In genomic region chr4:119843294-119843693, GRCm38 (mm10) we compare ENCODE assay signal across 24 mouse cellular contexts.
A peak's percentile ranks its signal among the peaks of the same experiment; 100 is the strongest.
DNase-seq lines count a peak whose midpoint lies in the region; ATAC-seq and TF ChIP-seq lines count a peak whose summit lies in the region.
"Had no signal": no experiment of that assay in that cellular context is flagged by ENCODE, and none has a peak within 500 bp of the region (broad histone marks: within the 10 kb centered on the region; RNA-seq: fewer than 3 reads in every experiment).

No protein-coding gene starts in this region.

- 19% methylated on average over 3 of the region's 3 CpGs for WGBS in lung, embryonic 16.5 days
- WGBS in stomach, embryonic 14.5 days, result 39% methylated on average over 3 of the region's 3 CpGs

- no peaks in the 10 kb centered on the region for H3K9me3 ChIP-seq in lung, embryonic 16.5 days (ENCODE audit: control insufficient read depth, low read length)
- no peaks in the 10 kb centered on the region for H3K9me3 ChIP-seq in stomach, embryonic 14.5 days (ENCODE audit: control insufficient read depth, low read depth, low read length)
- H3K9me3 ChIP-seq: embryonic facial prominence, embryonic 13.5 days; forebrain, embryonic 12.5 days; midbrain, embryonic 15.5 days; neural tube, embryonic 13.5 days had no signal

- peak; percentile 44 for ATAC-seq in lung, embryonic 16.5 days (ENCODE audit: low read depth)
- peak; percentile 50; the same call in 1 of the 2 replicates for ATAC-seq in common myeloid progenitor, adult 5-6 weeks (replicated peaks; ENCODE audit: low read depth, poor library complexity, severe bottlenecking)
- no peak for ATAC-seq in stomach, embryonic 14.5 days (ENCODE audit: insufficient number of reproducible peaks, insufficient read depth, low FRiP score, low read depth)
- ATAC-seq: CD4-positive, CD25-positive, alpha-beta regulatory T cell, adult 4 months; midbrain, embryonic 15.5 days had no signal

- H3K4me3 ChIP-seq in gastrocnemius, adult 2 months, result no peak overlapping the region
- no peak overlapping the region for H3K4me3 ChIP-seq in lung, embryonic 16.5 days (ENCODE audit: low read length)
- H3K4me3 ChIP-seq in stomach, embryonic 14.5 days (ENCODE audit: low read depth, low read length), result no peak overlapping the region
- H3K4me3 ChIP-seq: embryonic facial prominence, embryonic 13.5 days; erythroblast, embryonic 14.5 days; forebrain, embryonic 12.5 days; midbrain, embryonic 15.5 days; myocyte; neural tube, embryonic 13.5 days had no signal

- H3K9ac ChIP-seq in lung, embryonic 16.5 days (ENCODE audit: low read length), result no peak overlapping the region
- no peak overlapping the region for H3K9ac ChIP-seq in stomach, embryonic 14.5 days (replicated peaks; ENCODE audit: low read depth, low read length)
- H3K9ac ChIP-seq: embryonic facial prominence, embryonic 13.5 days; forebrain, embryonic 12.5 days; hindbrain, embryonic 14.5 days; midbrain, embryonic 15.5 days; neural tube, embryonic 13.5 days had no signal

- peak; percentile 20 for DNase-seq in gastrocnemius, adult 2 months
- DNase-seq in gastrocnemius, postnatal 4 days (ENCODE audit: low spot score in 2 of 2), result no peak
- DNase-seq in lung, postnatal 10 days, result no peak
- DNase-seq in c-Kit-positive CD71-positive TER-119-positive erythroid progenitor cells, embryonic 14.5 days (ENCODE audit: low spot score), result no peak
- no peak for DNase-seq in testis, postnatal 14 days (ENCODE audit: low spot score)
- DNase-seq: adrenal gland, adult 2 months; cerebellum, adult 2 months; cerebellum, postnatal 25 days; embryo, embryonic 11 days; gastrocnemius, postnatal 10 days; heart, postnatal 4 days; kidney, adult 8-10 months; kidney, postnatal 10 days had no signal

- H3K36me3 ChIP-seq in lung, embryonic 16.5 days (ENCODE audit: control insufficient read depth, insufficient read depth, low read length), result no peaks in the 10 kb centered on the region
- no peaks in the 10 kb centered on the region for H3K36me3 ChIP-seq in stomach, embryonic 14.5 days (ENCODE audit: control insufficient read depth, insufficient read depth, low read length)
- H3K36me3 ChIP-seq: embryonic facial prominence, embryonic 13.5 days; forebrain, embryonic 12.5 days; midbrain, embryonic 15.5 days; neural tube, embryonic 13.5 days had no signal

- H3K4me1 ChIP-seq in lung, embryonic 16.5 days (replicated peaks; ENCODE audit: control insufficient read depth, insufficient read depth, low read length), result peaks cover 20% of the 10 kb centered on the region
- 0 out of 2 replicates have a peak, but pooled peaks cover 4% of the 10 kb centered on the region for H3K4me1 ChIP-seq in stomach, embryonic 14.5 days (ENCODE audit: control insufficient read depth, insufficient read depth, low read length)
- H3K4me1 ChIP-seq: embryonic facial prominence, embryonic 13.5 days; forebrain, embryonic 12.5 days; midbrain, embryonic 15.5 days; neural tube, embryonic 13.5 days had no signal

- no peak overlapping the region for H3K4me2 ChIP-seq in lung, embryonic 16.5 days (ENCODE audit: low read depth, low read length)
- no peak overlapping the region for H3K4me2 ChIP-seq in stomach, embryonic 14.5 days (replicated peaks; ENCODE audit: low read depth, low read length)
- H3K4me2 ChIP-seq: embryonic facial prominence, embryonic 13.5 days; forebrain, embryonic 12.5 days; hindbrain, embryonic 14.5 days; midbrain, embryonic 15.5 days; neural tube, embryonic 13.5 days had no signal

- H3K27ac ChIP-seq in gastrocnemius, adult 2 months, result peak overlapping the region; percentile 35; the same call in 1 of the 2 replicates
- H3K27ac ChIP-seq in lung, embryonic 16.5 days (ENCODE audit: low read length), result peak overlapping the region; percentile 90
- peak overlapping the region; percentile 72; the same call in 1 of the 2 replicates for H3K27ac ChIP-seq in stomach, embryonic 14.5 days (ENCODE audit: low read length)
- H3K27ac ChIP-seq: embryonic facial prominence, embryonic 13.5 days; forebrain, embryonic 12.5 days; hindbrain, embryonic 14.5 days; midbrain, embryonic 15.5 days; neural tube, embryonic 13.5 days had no signal

- TF ChIP-seq CTCF in gastrocnemius, adult 2 months (IDR thresholded peaks at IDR 0.05), result no peak

- H3K27me3 ChIP-seq in lung, embryonic 16.5 days (ENCODE audit: control insufficient read depth, insufficient read depth, low read depth, low read length), result no peaks in the 10 kb centered on the region
- no peaks in the 10 kb centered on the region for H3K27me3 ChIP-seq in stomach, embryonic 14.5 days (ENCODE audit: control insufficient read depth, insufficient read depth, low read length)
- H3K27me3 ChIP-seq: embryonic facial prominence, embryonic 13.5 days; forebrain, embryonic 12.5 days; midbrain, embryonic 15.5 days; neural tube, embryonic 13.5 days had no signal

- intact Hi-C loops in gastrocnemius, adult 2 months (cut with DNase I), result no loop called here

Comparison
In these comparisons a context has a peak if more than half of its experiments do, and no peak if none do; other contexts are left out.
1. H3K27ac ChIP-seq: peak in every context shown above with its lines; median percentile 90 in lung, embryonic 16.5 days; 72 in stomach, embryonic 14.5 days; 35 in gastrocnemius, adult 2 months.